Mouse (Mus musculus): ENCODE data around the gene Cacnb3. TPM values are rescaled to one million over a fixed set of nuclear protein-coding genes. Genes with fewer than 3 reads are reported as not detected.
"Not testable (repeated sequence)": the region's sequence is repeated elsewhere in the genome, so short reads cannot be mapped to it uniquely, and the experiment has no call there.

Gene Cacnb3
- 112 TPM for polyA plus RNA-seq (2012; fragmentation: generic; extraction: Trizol)
- long read RNA-seq, experiment 1, partial matches to known transcripts, result 17 of 30 reads
- long read RNA-seq, experiment 1, other reads (novel, unspliced or antisense), result 13 of 30 reads
- long read RNA-seq, experiment 2, partial matches to known transcripts, result 7 of 148 reads
- long read RNA-seq, experiment 2, other reads (novel, unspliced or antisense), result 141 of 148 reads

GRCm38 (mm10) chr15:98630540-98630939 is at the start of gene Cacnb3:
Gene Cacnb3, plus strand, starts transcription at chr15:98630840.
- no peaks in the 10 kb centered on the region for H3K27me3 ChIP-seq (ENCODE audit: control insufficient read depth, insufficient read depth, insufficient read length)
- no peaks in the 10 kb centered on the region for H3K36me3 ChIP-seq (ENCODE audit: control insufficient read depth, insufficient read depth)
- no peak for TF ChIP-seq MYOG (IDR thresholded peaks at IDR 0.05; ENCODE audit: control insufficient read depth, extremely low read depth, insufficient read length)
- no peak for TF ChIP-seq CTCF (IDR thresholded peaks at IDR 0.05; ENCODE audit: control insufficient read depth, insufficient read depth, insufficient read length)
- no peak for TF ChIP-seq USF1 (IDR thresholded peaks at IDR 0.05; ENCODE audit: low read depth)
- H3K79me3 ChIP-seq (ENCODE audit: low read depth), result no peaks in the 10 kb centered on the region
- peak within 1 kb of the TSS; percentile 47 for H3ac ChIP-seq (ENCODE audit: control insufficient read depth, insufficient read length, low read depth)
- no peak within 1 kb of the TSS for H3K4me3 ChIP-seq (ENCODE audit: insufficient read depth, poor library complexity, severe bottlenecking)
- peaks cover 19% of the 10 kb centered on the region for H3K79me2 ChIP-seq (ENCODE audit: control insufficient read depth, insufficient read depth)

GRCm38 (mm10) chr15:98582410-98582809 is 48.2 kb upstream of the Cacnb3 start:
- Histone ChIP-seq H3K4me3 (ENCODE audit: insufficient read depth, poor library complexity, severe bottlenecking) (no peak overlapping the region), H3K27me3 (ENCODE audit: control insufficient read depth, insufficient read depth, insufficient read length) (no peaks in the 10 kb centered on the region), H3K79me2 (ENCODE audit: control insufficient read depth, insufficient read depth) (no peaks in the 10 kb centered on the region), H3K79me3 (ENCODE audit: low read depth) (no peaks in the 10 kb centered on the region), H3K36me3 (ENCODE audit: control insufficient read depth, insufficient read depth) (no peaks in the 10 kb centered on the region), H3ac (ENCODE audit: control insufficient read depth, insufficient read length, low read depth) (no peak overlapping the region)
- TF ChIP-seq FOSL1 (IDR thresholded peaks at IDR 0.05; ENCODE audit: insufficient read depth, low read length, poor library complexity, severe bottlenecking) (no peak), CTCF (IDR thresholded peaks at IDR 0.05; ENCODE audit: control insufficient read depth, insufficient read depth, insufficient read length) (no peak), MAX (IDR thresholded peaks at IDR 0.05) (no peak), MYOG (IDR thresholded peaks at IDR 0.05; ENCODE audit: control insufficient read depth, extremely low read depth, insufficient read length) (no peak), CEBPB (IDR thresholded peaks at IDR 0.05; ENCODE audit: low read depth) (no peak), USF1 (IDR thresholded peaks at IDR 0.05; ENCODE audit: low read depth) (no peak), MYOD1 (IDR thresholded peaks at IDR 0.05; ENCODE audit: control insufficient read depth, insufficient read length, low read depth) (no peak)

GRCm38 (mm10) chr15:98582996-98583395 is 47.6 kb upstream of the Cacnb3 start:
- no peaks in the 10 kb centered on the region for H3K36me3 ChIP-seq (ENCODE audit: control insufficient read depth, insufficient read depth)
- no peaks in the 10 kb centered on the region for H3K79me2 ChIP-seq (ENCODE audit: control insufficient read depth, insufficient read depth)
- no peaks in the 10 kb centered on the region for H3K27me3 ChIP-seq (ENCODE audit: control insufficient read depth, insufficient read depth, insufficient read length)
- H3K79me3 ChIP-seq (ENCODE audit: low read depth), result no peaks in the 10 kb centered on the region
- H3ac ChIP-seq (ENCODE audit: control insufficient read depth, insufficient read length, low read depth), result no peak overlapping the region
- no peak overlapping the region for H3K4me3 ChIP-seq (ENCODE audit: insufficient read depth, poor library complexity, severe bottlenecking)
- TF ChIP-seq USF1 (IDR thresholded peaks at IDR 0.05; ENCODE audit: low read depth) (no peak), MYOG (IDR thresholded peaks at IDR 0.05; ENCODE audit: control insufficient read depth, extremely low read depth, insufficient read length) (no peak), CEBPB (IDR thresholded peaks at IDR 0.05; ENCODE audit: low read depth) (no peak), CTCF (IDR thresholded peaks at IDR 0.05; ENCODE audit: control insufficient read depth, insufficient read depth, insufficient read length) (no peak), FOSL1 (IDR thresholded peaks at IDR 0.05; ENCODE audit: insufficient read depth, low read length, poor library complexity, severe bottlenecking) (no peak), MYOD1 (IDR thresholded peaks at IDR 0.05; ENCODE audit: control insufficient read depth, insufficient read length, low read depth) (no peak), MAX (IDR thresholded peaks at IDR 0.05) (no peak)

- Histone ChIP-seq H3K79me3 (ENCODE audit: low read depth) (no peaks in the 10 kb centered on the region), H3K79me2 (ENCODE audit: control insufficient read depth, insufficient read depth) (no peaks in the 10 kb centered on the region), H3K36me3 (ENCODE audit: control insufficient read depth, insufficient read depth) (peaks cover 8% of the 10 kb centered on the region), H3K27me3 (ENCODE audit: control insufficient read depth, insufficient read depth, insufficient read length) (no peaks in the 10 kb centered on the region), H3K4me3 (ENCODE audit: insufficient read depth, poor library complexity, severe bottlenecking) (no peak overlapping the region), H3ac (ENCODE audit: control insufficient read depth, insufficient read length, low read depth) (no peak overlapping the region)
- no peak for TF ChIP-seq MYOD1 (IDR thresholded peaks at IDR 0.05; ENCODE audit: control insufficient read depth, insufficient read length, low read depth)
- TF ChIP-seq MAX (IDR thresholded peaks at IDR 0.05), result no peak
- TF ChIP-seq CTCF (IDR thresholded peaks at IDR 0.05; ENCODE audit: control insufficient read depth, insufficient read depth, insufficient read length), result no peak
- no peak for TF ChIP-seq FOSL1 (IDR thresholded peaks at IDR 0.05; ENCODE audit: insufficient read depth, low read length, poor library complexity, severe bottlenecking)
- TF ChIP-seq MYOG (IDR thresholded peaks at IDR 0.05; ENCODE audit: control insufficient read depth, extremely low read depth, insufficient read length), result no peak
- no peak for TF ChIP-seq USF1 (IDR thresholded peaks at IDR 0.05; ENCODE audit: low read depth)
- TF ChIP-seq CEBPB (IDR thresholded peaks at IDR 0.05; ENCODE audit: low read depth), result no peak
Observed at GRCm38 (mm10) chr15:98585421-98585820, 45.2 kb upstream of the Cacnb3 start.

GRCm38 (mm10) chr15:98586141-98586540 is 44.5 kb upstream of the Cacnb3 start:
- H3K79me3 ChIP-seq (ENCODE audit: low read depth); H3K27me3 ChIP-seq (ENCODE audit: control insufficient read depth, insufficient read depth, insufficient read length); H3K4me3 ChIP-seq (ENCODE audit: insufficient read depth, poor library complexity, severe bottlenecking); H3ac ChIP-seq (ENCODE audit: control insufficient read depth, insufficient read length, low read depth); H3K79me2 ChIP-seq (ENCODE audit: control insufficient read depth, insufficient read depth): not testable (repeated sequence)
- peaks cover 15% of the 10 kb centered on the region for H3K36me3 ChIP-seq (ENCODE audit: control insufficient read depth, insufficient read depth)

GRCm38 (mm10) chr15:98587751-98588150 is 42.9 kb upstream of the Cacnb3 start:
- TF ChIP-seq FOSL1 (IDR thresholded peaks at IDR 0.05; ENCODE audit: insufficient read depth, low read length, poor library complexity, severe bottlenecking) (no peak), CTCF (IDR thresholded peaks at IDR 0.05; ENCODE audit: control insufficient read depth, insufficient read depth, insufficient read length) (no peak), MAX (IDR thresholded peaks at IDR 0.05) (no peak), CEBPB (IDR thresholded peaks at IDR 0.05; ENCODE audit: low read depth) (no peak), USF1 (IDR thresholded peaks at IDR 0.05; ENCODE audit: low read depth) (no peak), MYOD1 (IDR thresholded peaks at IDR 0.05; ENCODE audit: control insufficient read depth, insufficient read length, low read depth) (no peak), MYOG (IDR thresholded peaks at IDR 0.05; ENCODE audit: control insufficient read depth, extremely low read depth, insufficient read length) (no peak)
- H3K79me3 ChIP-seq (ENCODE audit: low read depth), result no peaks in the 10 kb centered on the region
- no peak overlapping the region for H3K4me3 ChIP-seq (ENCODE audit: insufficient read depth, poor library complexity, severe bottlenecking)
- no peak overlapping the region for H3ac ChIP-seq (ENCODE audit: control insufficient read depth, insufficient read length, low read depth)
- H3K79me2 ChIP-seq (ENCODE audit: control insufficient read depth, insufficient read depth), result no peaks in the 10 kb centered on the region
- H3K36me3 ChIP-seq (ENCODE audit: control insufficient read depth, insufficient read depth), result peaks cover 31% of the 10 kb centered on the region
- no peaks in the 10 kb centered on the region for H3K27me3 ChIP-seq (ENCODE audit: control insufficient read depth, insufficient read depth, insufficient read length)
